Mouse (Mus musculus): ENCODE results near the gene Shmt1.
"Not testable (repeated sequence)": the region's sequence is repeated elsewhere in the genome, so short reads cannot be mapped to it uniquely, and the experiment has no call there.

Gene Shmt1

DNA sequence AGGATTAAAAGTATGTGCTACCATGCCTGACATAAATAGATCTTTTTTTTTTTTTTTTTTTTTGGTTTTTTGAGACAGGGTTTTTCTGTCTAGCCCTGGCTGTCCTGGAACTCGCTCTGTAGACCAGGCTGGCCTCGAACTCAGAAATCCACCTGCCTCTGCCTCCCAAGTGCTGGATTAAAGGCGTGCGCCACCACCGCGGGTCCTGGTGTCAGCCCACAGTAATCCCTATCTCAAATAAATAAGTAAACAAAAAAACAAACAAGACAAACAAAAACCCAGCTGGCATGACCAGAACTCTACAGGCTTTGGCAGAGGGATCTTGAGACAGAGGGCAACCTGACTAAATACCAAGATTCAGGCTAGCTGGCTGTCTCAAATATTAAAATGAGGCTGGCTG is at the start of gene Shmt1:
Shmt1 (minus strand) TSS at position 101 of the 400 bp plus-strand sequence.
- DNase-seq (ENCODE audit: low spot score): not testable (repeated sequence)

DNA sequence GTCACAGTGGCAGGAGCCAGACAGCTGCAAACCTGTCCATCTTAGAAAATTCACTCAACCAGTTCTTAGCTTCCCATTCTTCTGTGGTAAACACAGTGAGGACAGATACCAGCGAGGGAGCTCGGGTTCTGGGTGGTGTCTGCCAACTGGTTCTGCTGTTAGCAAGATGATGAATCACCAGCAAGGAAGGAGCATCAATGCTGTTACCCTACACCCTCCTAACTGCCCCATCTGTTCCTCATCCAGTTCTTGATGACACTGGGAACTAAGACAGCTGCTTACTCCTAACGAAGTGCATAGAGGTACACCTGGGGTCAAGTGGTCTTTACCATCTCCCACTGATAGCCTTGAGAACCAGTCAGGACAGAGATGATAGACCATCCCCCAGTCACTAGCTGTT is 45.1 kb upstream of the Shmt1 start:
- DNase-seq (ENCODE audit: low spot score): no peak

DNA sequence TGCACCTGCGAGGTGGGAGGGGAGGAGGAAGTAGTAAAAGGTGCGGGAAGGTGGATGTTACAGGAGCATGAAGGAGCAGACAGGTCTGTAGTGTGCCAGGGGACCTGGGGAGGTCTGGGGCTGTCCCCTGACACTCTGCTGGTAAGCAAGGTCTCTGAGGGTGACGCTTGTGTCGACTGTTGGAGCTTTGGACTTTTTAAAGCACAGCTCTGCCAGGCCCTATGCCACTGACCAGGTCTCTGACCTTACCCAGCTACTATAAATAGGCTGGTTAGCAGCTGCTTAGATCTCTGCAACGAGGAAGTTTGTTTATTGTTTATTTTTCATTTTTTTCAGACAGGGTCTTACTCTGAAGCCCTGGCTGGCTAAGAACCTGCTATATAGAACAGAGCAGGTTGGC is 33.9 kb upstream of the Shmt1 start:
- no peak for DNase-seq (ENCODE audit: low spot score)

DNA sequence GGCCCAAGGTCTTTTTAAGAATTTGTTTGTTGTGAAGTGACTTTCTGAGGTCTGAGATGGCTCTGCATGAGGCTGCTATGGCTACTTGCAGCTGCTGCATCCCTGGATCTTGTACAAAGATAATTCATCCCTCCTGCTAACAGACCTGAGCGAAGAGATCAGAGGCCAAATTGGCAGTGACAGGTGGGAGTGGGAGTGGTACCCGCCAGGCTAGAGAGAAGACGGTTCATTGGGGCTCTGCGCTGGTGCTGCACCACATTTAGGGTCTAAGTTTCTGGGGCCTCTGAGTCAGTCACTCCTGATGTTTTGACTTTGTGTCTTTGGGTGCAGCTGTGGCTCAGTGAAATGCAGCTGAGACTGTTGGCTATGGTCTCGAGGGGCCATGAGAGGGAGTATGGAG is 31.9 kb upstream of the Shmt1 start:
- DNase-seq (ENCODE audit: low spot score): no peak

DNA sequence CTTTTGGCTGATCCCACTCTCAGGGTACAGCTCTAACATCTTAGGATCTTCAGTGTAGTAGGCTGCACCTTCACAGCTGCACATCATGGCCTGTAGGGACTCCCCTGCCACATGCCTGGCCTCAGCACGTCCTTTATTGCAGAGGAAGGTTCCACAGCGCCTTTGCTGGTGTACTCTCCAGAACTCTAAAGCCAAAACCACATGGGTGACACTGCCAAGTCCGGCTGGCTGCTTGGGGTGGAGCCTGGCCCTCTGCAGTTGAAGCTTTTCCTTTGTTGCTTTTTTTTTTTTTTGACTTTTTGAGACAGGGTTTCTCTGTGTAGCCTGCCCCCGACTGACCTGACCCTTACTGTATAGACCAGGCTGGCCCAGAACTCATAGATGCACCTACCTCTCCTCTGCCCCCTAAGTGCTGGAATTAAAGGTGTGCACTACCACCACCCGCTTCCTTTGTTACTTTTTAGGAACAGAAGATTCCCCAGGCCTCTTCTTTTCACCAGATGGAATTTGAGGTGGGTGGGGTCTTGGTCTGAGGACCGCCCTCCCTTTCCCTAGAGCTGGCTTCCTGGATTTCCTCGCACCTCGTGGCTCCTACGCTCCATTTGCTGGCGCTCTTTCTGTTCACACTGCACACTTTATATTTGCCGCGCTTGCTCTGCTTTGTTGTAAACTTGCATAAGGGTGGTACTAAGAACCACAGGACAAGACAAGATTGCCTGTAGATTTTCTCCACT is 30.1 kb upstream of the Shmt1 start:
- no peak for DNase-seq (ENCODE audit: low spot score)

DNA sequence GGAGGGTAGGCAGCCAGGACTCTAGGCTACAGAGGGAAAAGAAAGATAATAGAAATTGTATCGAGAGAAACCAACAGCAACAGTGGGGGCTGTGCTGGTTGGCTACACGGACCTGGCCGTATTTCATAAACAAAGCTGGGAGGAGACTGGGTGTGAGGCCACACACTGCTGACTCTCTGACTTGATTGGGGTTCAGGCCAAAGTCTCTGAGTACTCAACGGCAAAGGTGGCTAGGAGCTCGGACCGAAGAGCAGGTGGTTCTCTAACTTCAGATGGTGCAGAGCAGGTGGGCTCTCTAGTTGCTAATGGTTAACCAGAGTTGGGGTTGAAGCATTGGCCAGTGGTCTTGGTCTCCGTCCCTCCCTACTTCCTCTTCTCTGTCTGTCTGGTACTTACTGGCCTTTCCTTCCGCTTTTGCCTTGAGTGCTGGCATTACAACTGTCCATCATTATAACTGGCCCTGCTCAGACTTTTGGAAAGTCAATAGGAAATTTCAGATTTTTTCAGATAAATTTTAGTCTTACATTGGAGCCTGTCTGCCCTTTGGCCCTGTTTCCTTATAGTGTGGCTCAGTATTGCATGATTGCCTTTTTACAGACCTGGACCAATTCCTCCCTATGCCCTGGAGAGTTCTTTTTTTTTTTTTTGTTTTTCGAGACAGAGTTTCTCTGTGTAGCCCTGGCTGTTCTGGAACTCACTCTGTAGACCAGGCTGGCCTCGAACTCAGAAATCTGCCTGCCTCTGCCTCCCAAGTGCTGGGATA is 26.3 kb upstream of the Shmt1 start:
- no peak for DNase-seq (ENCODE audit: low spot score)

DNA sequence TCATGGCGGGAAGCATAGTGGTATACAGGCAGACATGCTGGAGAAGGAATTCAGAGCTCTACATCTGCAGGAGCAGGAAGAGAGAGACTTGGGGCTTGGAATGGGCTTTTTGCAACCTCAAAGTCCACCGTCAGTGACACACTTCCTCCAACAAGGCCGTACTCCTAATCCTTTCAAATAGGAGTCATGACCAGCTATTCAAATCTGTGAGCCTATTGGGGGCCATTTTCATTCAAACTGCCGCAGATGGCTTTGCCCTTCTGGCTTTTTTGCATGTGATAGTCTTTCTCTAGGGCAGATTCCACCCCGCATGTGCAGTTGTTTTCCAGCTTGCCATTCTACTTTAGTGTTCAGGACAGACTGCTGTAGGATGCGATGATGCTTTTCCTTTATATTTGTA is 25.4 kb upstream of the Shmt1 start:
- DNase-seq (ENCODE audit: low spot score): no peak

DNA sequence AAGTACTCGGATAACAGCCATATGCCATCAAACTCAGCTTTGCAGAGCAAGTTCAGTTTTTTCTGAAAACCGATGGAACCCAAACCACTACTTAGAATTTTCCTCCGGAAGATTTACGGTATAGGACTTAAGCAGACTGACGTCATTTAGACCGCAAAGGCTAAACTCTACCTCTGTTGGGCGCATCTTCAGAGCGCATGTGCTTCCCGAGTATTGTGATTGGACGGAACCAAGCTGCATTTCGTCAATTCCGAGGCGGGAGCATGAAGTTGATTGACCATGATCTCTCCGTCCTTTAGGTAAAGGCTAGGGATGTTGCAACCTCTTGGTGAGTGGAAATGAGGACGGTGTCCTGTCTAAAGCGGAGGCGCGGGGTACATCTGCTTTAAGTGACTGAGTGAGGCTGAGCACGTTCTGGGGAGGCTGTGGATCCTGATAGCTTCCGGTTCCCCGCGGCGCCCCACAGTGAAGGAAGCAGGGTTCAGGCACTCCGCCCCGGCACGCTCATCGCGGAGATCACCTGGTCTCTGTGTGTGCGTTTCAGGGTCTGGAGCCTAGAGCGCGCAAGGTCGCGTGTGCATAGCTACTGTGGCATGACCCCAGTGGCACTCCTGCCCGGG is 19.0 kb upstream of the Shmt1 start, which contains the start of gene Dhrs7b:
Dhrs7b (plus strand) TSS at position 199 of the 620 bp plus-strand sequence.
- peak; percentile 94 for DNase-seq (ENCODE audit: low spot score)

DNA sequence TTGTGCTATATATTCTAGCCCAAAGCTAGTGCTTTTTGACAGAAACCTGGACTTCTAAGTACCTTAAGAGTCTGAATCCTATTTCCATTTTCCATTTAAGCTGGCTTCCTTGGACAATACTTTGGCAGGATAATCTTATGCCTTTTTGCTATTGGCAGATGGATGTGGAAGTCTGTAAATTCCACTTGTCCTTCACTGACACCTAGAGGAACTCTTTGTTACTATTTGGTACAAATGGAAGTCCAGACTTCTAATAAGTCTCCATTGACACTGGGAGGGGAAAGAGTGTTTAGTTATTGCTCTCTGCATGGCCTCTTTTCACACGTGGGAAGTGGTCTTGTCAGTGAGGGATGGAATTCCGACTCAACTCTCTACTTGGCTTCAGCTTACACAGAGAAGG is 17.4 kb upstream of the Shmt1 start:
- DNase-seq (ENCODE audit: low spot score): no peak

DNA sequence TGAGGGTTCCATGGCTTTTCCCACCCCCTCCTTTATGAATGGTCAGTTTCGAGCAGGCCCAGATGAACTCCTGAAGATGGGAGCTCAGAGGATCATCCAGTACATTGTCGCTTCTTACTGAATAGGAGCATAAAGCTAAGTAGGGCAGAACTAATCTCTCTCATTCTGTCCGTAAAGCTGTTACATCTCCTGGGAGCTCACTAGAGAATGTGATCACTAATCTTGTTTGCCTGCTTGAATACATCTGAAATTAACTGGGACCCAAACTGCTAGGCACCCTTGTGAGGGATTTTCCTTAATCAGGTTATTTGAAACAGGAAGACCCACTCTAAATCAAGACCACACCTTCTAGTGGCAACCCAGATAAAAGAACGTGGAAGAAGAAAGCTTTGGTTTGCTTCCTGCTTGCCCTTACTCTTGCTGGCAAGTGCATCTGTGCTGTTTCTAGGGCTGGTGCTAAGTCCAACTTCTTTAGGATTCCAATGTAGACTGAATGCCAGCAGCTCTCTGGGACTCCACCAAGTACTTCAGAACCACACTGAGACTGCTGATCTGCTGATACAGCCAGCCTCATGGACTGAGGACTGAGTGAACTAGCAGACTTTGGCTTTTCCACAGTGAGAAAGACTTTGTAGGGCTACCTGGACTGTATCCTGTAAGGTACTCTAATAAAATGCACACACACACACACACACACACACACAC is 15.9 kb upstream of the Shmt1 start:
- no peak for DNase-seq (ENCODE audit: low spot score)

DNA sequence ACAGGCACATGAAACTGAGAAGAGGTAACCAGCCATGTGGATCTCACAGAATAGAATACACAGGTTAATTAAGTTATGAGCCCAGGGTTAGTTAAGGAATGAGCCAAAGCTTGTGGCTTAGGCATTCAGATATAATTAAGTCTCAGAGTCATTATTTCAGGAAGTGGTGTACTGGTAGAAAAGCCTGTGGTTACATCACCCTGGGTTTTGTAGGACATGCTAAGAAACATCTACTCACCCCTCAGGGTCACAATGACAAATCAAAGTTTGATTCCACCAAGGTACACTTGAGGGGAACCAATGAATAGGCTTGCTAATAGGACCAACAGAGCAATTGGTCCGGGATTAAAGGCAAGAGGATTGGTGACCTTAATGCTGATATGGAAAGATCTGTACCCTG is 15.2 kb upstream of the Shmt1 start:
- DNase-seq (ENCODE audit: low spot score): no peak

DNA sequence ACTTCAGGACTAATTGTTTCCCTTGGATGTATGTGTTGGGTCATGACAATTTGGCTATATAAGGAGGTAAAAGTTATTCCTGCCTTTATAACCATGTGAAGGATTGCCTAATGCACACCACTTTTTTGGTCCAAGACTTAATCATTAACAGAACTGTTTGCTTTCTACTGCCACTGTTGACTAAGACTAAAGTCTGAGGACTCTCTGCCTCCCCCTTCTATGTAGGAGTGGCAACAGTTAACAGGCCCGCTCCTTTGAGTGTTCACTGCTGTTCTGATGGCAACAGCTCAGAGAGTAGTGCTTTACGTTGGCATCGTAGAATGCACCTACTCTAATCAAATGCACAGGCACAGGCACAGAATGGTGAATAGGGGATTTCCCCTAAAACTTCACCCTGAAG is 13.7 kb upstream of the Shmt1 start:
- no peak for DNase-seq (ENCODE audit: low spot score)

DNA sequence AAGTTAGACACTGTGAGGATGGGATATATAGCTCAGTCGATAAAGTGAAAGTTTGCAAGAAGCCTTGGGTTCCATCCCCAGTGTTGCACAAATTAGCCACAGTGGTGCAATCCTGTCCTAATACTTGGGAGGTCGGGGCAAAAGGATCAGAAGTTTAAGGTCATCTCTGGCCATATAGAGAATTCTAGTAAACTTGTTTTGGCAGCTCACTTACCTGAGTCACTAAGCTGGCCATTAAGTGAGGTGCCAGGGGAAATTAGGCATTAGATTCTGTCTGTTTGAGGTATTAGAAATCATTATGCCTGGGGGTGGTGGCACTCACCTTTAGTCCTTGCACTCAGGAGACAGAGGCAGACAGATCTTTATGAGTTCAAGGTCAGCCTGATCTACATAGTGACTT is 12.3 kb upstream of the Shmt1 start:
- DNase-seq (ENCODE audit: low spot score): no peak

DNA sequence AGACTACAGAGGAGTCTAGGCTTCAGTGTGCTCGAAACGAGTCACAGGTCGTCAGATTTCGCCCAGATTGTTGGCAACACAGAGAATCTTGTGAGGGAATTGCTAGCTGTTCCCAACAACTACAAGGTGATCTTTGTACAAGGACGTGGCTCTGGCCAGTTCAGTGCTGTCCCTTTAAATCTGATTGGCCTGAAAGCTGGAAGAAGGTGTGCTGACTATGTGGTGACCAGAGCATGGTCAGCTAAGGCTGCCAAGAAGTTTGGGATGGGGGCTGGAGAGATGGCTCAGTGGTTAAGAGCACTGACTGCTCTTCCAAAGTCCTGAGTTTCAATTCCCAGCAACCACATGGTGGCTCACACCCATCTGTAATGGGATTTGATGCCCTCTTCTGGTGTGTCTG is 4.9 kb upstream of the Shmt1 start:
- DNase-seq (ENCODE audit: low spot score): no peak

DNA sequence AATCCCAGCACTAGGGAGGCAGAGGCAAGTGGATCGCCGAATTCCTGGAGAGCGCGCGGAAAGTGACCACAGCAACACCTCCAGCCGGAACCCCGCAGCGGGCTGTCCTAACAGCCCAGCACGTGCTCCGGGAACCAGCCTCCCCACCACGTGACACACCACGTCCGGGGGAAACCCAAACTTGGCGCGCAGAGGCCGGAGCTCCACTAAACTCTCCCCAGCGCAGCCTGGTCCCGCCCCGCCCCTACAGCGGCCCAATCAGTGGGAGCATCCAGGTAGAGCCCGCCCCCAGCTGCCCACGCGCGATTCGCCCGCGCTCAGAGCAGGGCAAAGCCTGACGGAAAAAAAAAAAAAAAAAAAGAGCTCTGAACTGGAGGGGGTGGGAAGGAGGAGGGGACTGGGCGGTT is 461 bp downstream of the Shmt1 start:
- DNase-seq (ENCODE audit: low spot score): peak; percentile 96

DNA sequence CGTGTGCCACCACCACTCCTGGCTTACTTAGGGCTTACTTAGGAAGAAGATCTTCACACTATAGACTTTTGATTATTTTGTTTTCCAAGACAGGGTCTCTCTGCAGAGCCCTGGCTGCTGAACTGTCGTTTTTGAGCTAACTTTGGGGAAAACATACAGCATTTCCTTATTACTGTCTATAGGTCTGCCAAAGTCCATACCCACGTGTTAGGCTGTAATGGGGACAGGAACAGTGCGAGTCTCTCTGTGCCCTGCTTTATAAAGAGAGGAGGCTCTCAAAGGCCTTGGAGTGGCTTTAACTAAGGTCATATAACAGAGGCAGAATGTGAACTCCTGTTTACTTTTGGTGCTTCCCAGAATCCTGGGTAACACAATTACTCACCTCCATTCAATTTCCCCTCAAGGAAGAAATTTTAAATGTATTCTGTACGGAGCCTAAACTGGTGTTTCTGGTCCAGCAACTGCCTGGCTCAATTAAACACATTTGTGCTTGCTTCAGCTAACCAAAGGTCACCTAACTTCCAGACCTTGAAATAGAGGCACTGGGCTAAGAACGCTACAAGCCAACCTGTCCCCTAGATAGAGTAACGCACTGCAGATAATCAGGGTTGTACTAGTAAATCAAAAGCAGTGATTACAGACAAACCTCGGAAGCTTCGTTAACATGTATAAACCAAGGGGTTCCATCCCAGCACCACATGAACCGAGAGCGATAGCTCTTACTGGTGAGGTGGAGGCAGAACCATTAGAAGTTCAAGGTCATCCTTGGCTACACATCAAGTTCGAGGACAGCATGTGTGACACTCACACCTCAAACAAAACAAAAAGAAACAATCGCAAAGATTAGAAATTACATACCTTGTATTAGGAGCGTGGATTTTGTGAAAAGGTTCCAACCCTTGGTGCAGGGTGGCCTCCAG is 1.2 kb downstream of the Shmt1 start:
- DNase-seq (ENCODE audit: low spot score): peak; percentile 29

DNA sequence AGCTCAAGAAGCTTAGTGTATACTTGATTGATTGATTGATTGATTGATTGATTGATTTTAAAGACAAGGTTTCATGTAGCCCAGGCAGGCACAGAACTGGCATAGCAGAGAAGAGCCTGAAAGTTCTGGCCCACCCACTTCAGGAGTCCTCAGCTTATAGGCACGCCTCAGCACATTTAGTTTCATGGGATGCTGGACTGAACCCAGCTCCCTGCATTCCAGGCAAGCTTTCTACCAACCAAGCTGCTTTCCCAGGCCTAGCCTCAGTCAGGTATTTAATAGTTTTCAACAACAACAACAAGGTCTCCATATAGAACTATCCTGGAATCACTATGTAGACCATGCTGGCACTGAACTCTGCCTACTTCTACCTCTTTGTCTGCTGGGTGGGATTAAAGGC is 2.0 kb downstream of the Shmt1 start:
- DNase-seq (ENCODE audit: low spot score): no peak

DNA sequence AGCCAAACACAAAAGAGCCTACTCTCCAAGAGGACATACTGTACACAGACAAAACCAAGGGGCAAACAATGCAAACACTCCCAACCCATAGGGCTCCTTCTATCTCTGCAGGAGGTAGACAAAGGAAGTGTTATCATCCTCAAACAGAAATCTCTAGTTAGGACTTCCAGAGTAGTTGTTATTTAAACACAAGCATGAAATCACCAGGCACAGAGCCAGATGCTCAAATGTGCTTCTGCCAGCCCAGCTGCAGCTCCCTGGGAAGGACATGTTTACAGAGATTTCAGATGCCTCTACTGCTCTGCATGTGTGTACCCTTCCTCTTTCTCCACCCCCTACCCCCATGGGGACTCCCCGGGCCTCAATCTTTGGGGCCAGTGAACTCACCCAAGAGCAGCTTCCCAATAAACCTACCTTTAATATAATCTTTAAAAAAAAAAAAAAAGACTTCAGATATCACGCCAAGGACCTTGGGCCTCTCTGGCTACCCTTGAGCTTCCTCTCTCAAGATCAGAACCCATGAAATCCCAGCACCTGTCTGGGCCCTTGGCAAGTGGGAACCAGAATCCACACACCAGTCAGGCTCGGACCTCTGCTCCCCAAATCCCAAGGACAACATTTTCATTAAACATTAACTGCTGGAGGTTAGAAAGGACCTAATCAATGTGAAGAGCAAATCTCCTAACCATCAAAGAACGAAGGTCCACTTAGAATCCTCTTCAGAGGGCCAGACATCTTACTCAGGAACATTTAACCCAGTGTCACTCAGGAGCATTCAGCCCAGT is 3.0 kb downstream of the Shmt1 start:
- no peak for DNase-seq (ENCODE audit: low spot score)

DNA sequence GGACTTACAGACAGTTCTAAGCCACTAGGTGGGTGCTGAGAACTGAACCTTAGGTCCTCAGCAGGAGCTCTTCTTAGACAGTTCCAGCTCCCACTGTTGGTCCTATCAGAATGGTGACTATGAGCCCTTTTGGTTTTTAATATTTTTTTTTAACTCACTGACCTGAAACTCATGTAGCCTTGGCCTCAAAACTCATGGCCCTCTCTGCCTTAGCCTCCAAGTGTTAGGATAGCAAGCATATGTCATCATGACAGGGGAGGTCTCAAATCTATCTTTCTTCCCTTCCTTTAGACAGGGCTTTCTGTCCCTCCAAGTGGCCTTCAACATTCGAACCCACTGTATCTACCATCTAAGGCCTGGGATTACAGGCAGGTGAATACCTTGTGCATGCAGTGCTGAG is 10.6 kb downstream of the Shmt1 start:
- DNase-seq (ENCODE audit: low spot score): no peak

DNA sequence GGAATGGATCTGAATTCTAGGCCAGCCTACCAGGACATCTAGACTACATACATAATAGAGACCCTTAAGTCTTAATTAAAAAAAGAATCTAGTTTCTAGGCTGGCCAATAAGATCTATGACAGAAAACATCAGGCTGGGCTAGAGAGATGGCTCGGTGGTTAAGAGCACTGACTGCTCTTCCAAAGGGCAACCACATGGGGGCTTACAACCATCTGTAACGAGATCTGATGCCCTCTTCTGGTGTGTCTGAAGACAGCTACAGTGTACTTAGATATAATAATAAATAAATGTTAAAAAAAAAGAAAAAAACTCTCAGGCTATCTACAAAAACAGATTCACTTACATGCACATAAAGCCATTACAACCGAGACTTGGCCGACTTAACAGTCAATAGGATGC is 11.5 kb downstream of the Shmt1 start:
- no peak for DNase-seq (ENCODE audit: low spot score)

DNA sequence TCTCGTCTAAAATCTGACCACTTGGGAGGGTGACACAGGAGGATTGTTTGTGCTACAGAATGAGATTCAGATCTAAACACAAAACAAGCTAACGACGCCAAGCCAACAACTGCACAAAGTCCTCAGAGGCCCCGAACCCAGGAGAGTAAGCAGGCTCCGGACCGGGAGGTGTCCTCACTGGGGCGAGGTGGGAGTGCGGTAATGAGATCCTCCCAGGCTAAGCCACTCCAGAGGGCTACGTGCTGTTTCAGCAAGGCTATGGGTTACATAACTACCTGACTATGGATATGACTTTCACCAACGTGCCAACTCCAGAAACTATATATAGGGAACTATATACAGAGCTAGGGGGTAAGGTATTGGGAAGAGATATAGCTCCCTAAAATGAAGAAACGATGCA is 15.2 kb downstream of the Shmt1 start:
- no peak for DNase-seq (ENCODE audit: low spot score)
